Mouse (Mus musculus): ENCODE data around the gene Slit3. TPM values are rescaled to one million over a fixed set of nuclear protein-coding genes. Genes with fewer than 3 reads are reported as not detected.

Gene Slit3
- polyA plus RNA-seq, 1 experiment from 2014 or later = 3.5 TPM

GRCm38 (mm10) chr11:35372410-35372809 is 251.4 kb downstream of the Slit3 start:
- H3K4me1 ChIP-seq (ENCODE audit: control insufficient read depth, insufficient read depth, low read length) = no peaks in the 10 kb centered on the region
- 93% methylated on average over 3 of the region's 3 CpGs for whole genome bisulfite sequencing
- H3K27ac ChIP-seq (replicated peaks; ENCODE audit: low read depth, low read length) = no peak overlapping the region
- no peak overlapping the region for H3K4me3 ChIP-seq (replicated peaks; ENCODE audit: low read depth, low read length)
- no peak for ATAC-seq (ENCODE audit: low FRiP score, low TSS enrichment)
- peaks cover 67% of the 10 kb centered on the region for H3K27me3 ChIP-seq (ENCODE audit: control insufficient read depth, insufficient read depth, low read length)
- H3K36me3 ChIP-seq (ENCODE audit: control insufficient read depth, insufficient read depth, low read length) = no peaks in the 10 kb centered on the region
- no peak overlapping the region for H3K4me2 ChIP-seq (ENCODE audit: low read length)
- H3K9me3 ChIP-seq (ENCODE audit: control insufficient read depth, low read length) = no peaks in the 10 kb centered on the region; the same call in 1 of the 2 replicates
- no peak for DNase-seq
- no peak overlapping the region for H3K9ac ChIP-seq (replicated peaks; ENCODE audit: low read length)

GRCm38 (mm10) chr11:35375072-35375471 is 254.0 kb downstream of the Slit3 start:
- DNase-seq (no peak), ATAC-seq (ENCODE audit: low FRiP score, low TSS enrichment) (no peak)
- 69% methylated on average over 4 of the region's 4 CpGs for WGBS
- Histone ChIP-seq H3K9ac (replicated peaks; ENCODE audit: low read length) (no peak overlapping the region), H3K36me3 (ENCODE audit: control insufficient read depth, insufficient read depth, low read length) (no peaks in the 10 kb centered on the region), H3K4me1 (ENCODE audit: control insufficient read depth, insufficient read depth, low read length) (no peaks in the 10 kb centered on the region), H3K9me3 (ENCODE audit: control insufficient read depth, low read length) (no peaks in the 10 kb centered on the region), H3K4me3 (replicated peaks; ENCODE audit: low read depth, low read length) (no peak overlapping the region), H3K27me3 (ENCODE audit: control insufficient read depth, insufficient read depth, low read length) (peaks cover 55% of the 10 kb centered on the region), H3K4me2 (ENCODE audit: low read length) (no peak overlapping the region), H3K27ac (replicated peaks; ENCODE audit: low read depth, low read length) (no peak overlapping the region)

DNA sequence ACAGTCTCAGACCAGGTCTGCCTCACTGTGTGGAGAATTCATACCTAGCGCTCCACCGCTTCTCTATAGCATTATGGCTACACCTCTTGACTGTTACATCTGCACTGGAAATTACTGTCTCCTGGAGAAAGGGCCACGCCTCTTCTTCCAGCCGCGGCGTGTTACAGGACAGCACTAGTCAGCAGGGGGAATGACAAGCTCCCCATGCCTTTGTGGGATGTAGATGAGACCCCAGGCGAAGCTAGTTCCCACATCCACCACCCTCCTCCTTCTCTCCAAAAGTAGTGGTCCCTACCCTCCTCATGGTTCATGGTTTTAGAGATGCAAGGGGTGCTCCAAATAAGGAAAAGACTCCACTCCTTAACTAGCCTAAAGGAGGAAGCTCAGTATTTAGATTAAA is 257.8 kb downstream of the Slit3 start:
- H3K27me3 ChIP-seq (ENCODE audit: control insufficient read depth, insufficient read depth, low read length) = peaks cover 48% of the 10 kb centered on the region
- H3K27ac ChIP-seq (replicated peaks; ENCODE audit: low read depth, low read length) = no peak overlapping the region
- H3K9me3 ChIP-seq (ENCODE audit: control insufficient read depth, low read length) = no peaks in the 10 kb centered on the region
- H3K9ac ChIP-seq (replicated peaks; ENCODE audit: low read length) = no peak overlapping the region
- no peak overlapping the region for H3K4me2 ChIP-seq (ENCODE audit: low read length)
- WGBS = 76% methylated on average over 7 of the region's 7 CpGs
- no peaks in the 10 kb centered on the region for H3K4me1 ChIP-seq (ENCODE audit: control insufficient read depth, insufficient read depth, low read length)
- no peaks in the 10 kb centered on the region for H3K36me3 ChIP-seq (ENCODE audit: control insufficient read depth, insufficient read depth, low read length)
- ATAC-seq (ENCODE audit: low FRiP score, low TSS enrichment) (no peak), DNase-seq (no peak)
- no peak overlapping the region for H3K4me3 ChIP-seq (replicated peaks; ENCODE audit: low read depth, low read length)

- DNase-seq (no peak), ATAC-seq (ENCODE audit: low FRiP score, low TSS enrichment) (no peak)
- WGBS = 88% methylated on average over 7 of the region's 7 CpGs
- H3K36me3 ChIP-seq (ENCODE audit: control insufficient read depth, insufficient read depth, low read length) = no peaks in the 10 kb centered on the region
- no peaks in the 10 kb centered on the region for H3K9me3 ChIP-seq (ENCODE audit: control insufficient read depth, low read length)
- H3K4me2 ChIP-seq (ENCODE audit: low read length) = no peak overlapping the region
- no peak overlapping the region for H3K4me3 ChIP-seq (replicated peaks; ENCODE audit: low read depth, low read length)
- H3K9ac ChIP-seq (replicated peaks; ENCODE audit: low read length) = no peak overlapping the region
- H3K27ac ChIP-seq (replicated peaks; ENCODE audit: low read depth, low read length) = no peak overlapping the region
- H3K4me1 ChIP-seq (ENCODE audit: control insufficient read depth, insufficient read depth, low read length) = no peaks in the 10 kb centered on the region
- peaks cover 52% of the 10 kb centered on the region for H3K27me3 ChIP-seq (ENCODE audit: control insufficient read depth, insufficient read depth, low read length)
Measured at GRCm38 (mm10) chr11:35379407-35379806, 258.4 kb downstream of the Slit3 start.

DNA sequence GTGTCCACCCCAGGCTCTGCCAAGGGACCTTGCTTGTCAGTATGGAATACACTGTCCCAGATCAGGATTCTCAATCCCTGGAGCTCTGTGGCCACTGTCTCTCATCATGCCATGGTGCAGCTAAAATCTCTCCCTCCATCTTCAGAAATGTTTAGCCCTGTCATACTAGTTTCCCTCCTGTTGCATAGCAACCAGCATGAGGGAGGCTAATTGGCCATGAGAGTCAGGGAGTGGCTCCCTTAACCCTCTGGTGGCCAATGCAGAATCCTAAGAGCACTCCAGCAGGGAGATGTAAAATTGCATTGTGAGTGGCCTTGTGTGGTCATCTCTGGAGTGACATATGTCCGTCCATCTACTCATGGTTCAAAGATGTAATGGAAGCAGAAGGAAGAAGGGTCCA is 259.7 kb downstream of the Slit3 start:
- ATAC-seq (ENCODE audit: low FRiP score, low TSS enrichment) (no peak), DNase-seq (no peak)
- H3K4me2 ChIP-seq (ENCODE audit: low read length) = no peak overlapping the region
- peaks cover 50% of the 10 kb centered on the region for H3K27me3 ChIP-seq (ENCODE audit: control insufficient read depth, insufficient read depth, low read length)
- H3K4me3 ChIP-seq (replicated peaks; ENCODE audit: low read depth, low read length) = no peak overlapping the region
- no peak overlapping the region for H3K27ac ChIP-seq (replicated peaks; ENCODE audit: low read depth, low read length)
- no peaks in the 10 kb centered on the region for H3K9me3 ChIP-seq (ENCODE audit: control insufficient read depth, low read length)
- H3K36me3 ChIP-seq (ENCODE audit: control insufficient read depth, insufficient read depth, low read length) = no peaks in the 10 kb centered on the region
- 78% methylated on average over 1 of the region's 1 CpGs for WGBS
- no peaks in the 10 kb centered on the region for H3K4me1 ChIP-seq (ENCODE audit: control insufficient read depth, insufficient read depth, low read length)
- H3K9ac ChIP-seq (replicated peaks; ENCODE audit: low read length) = no peak overlapping the region

DNA sequence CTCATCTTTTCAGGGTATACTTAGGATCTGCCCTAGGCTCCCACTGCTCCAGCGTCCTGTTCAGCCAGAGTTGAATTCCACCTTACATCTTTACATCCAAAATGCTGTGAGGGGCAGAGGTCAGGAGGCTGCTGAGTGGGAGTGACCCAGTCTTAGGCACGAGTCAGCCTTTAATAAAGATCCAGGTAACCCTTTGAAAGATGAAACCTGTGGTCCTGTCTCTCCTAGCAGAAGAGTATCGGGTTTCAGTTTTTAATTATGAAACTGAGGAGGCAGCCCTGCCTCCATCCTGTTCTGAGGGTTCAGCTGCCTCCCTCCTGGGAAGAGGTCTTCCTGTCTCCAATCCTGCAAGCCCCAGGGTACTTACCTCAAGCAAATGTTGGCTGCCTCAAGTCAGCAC is 264.4 kb downstream of the Slit3 start:
- ATAC-seq (ENCODE audit: low FRiP score, low TSS enrichment) (no peak), DNase-seq (no peak)
- Histone ChIP-seq H3K9ac (replicated peaks; ENCODE audit: low read length) (no peak overlapping the region), H3K36me3 (ENCODE audit: control insufficient read depth, insufficient read depth, low read length) (no peaks in the 10 kb centered on the region), H3K4me2 (ENCODE audit: low read length) (no peak overlapping the region), H3K27ac (replicated peaks; ENCODE audit: low read depth, low read length) (no peak overlapping the region), H3K4me3 (replicated peaks; ENCODE audit: low read depth, low read length) (no peak overlapping the region), H3K4me1 (ENCODE audit: control insufficient read depth, insufficient read depth, low read length) (no peaks in the 10 kb centered on the region), H3K27me3 (ENCODE audit: control insufficient read depth, insufficient read depth, low read length) (peaks cover 23% of the 10 kb centered on the region), H3K9me3 (ENCODE audit: control insufficient read depth, low read length) (no peaks in the 10 kb centered on the region)
- 34% methylated on average over 3 of the region's 3 CpGs for WGBS

GRCm38 (mm10) chr11:35387826-35388225 is 266.8 kb downstream of the Slit3 start:
- Histone ChIP-seq H3K27ac (replicated peaks; ENCODE audit: low read depth, low read length) (no peak overlapping the region), H3K36me3 (ENCODE audit: control insufficient read depth, insufficient read depth, low read length) (no peaks in the 10 kb centered on the region), H3K9me3 (ENCODE audit: control insufficient read depth, low read length) (no peaks in the 10 kb centered on the region), H3K9ac (replicated peaks; ENCODE audit: low read length) (no peak overlapping the region), H3K4me3 (replicated peaks; ENCODE audit: low read depth, low read length) (no peak overlapping the region), H3K27me3 (ENCODE audit: control insufficient read depth, insufficient read depth, low read length) (peaks cover 15% of the 10 kb centered on the region), H3K4me2 (ENCODE audit: low read length) (no peak overlapping the region), H3K4me1 (ENCODE audit: control insufficient read depth, insufficient read depth, low read length) (no peaks in the 10 kb centered on the region)
- DNase-seq (no peak), ATAC-seq (ENCODE audit: low FRiP score, low TSS enrichment) (no peak)
- 83% methylated on average over 10 of the region's 10 CpGs for WGBS

DNA sequence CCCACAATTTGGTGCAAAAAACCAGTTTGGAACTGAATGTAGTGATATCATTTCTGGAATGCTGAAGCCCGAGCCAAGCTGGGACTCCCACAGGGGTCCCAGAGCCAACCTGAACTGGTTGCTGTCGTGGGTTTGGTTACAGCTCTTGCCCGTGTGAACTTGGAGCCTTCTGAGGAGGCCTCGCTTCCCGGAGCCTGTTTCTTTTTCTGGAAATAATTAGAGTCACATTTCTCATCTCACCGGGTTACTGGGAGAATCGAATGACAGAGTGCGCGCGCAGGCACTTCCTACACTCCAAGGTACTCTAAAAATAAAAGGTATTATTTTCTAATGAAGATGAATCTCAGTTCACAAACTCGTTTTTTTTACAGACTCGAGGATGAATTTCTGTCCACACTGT is 267.4 kb downstream of the Slit3 start:
- DNase-seq (no peak), ATAC-seq (ENCODE audit: low FRiP score, low TSS enrichment) (no peak)
- Histone ChIP-seq H3K27ac (replicated peaks; ENCODE audit: low read depth, low read length) (no peak overlapping the region), H3K4me2 (ENCODE audit: low read length) (no peak overlapping the region), H3K27me3 (ENCODE audit: control insufficient read depth, insufficient read depth, low read length) (peaks cover 12% of the 10 kb centered on the region), H3K9me3 (ENCODE audit: control insufficient read depth, low read length) (no peaks in the 10 kb centered on the region), H3K4me1 (ENCODE audit: control insufficient read depth, insufficient read depth, low read length) (no peaks in the 10 kb centered on the region), H3K9ac (replicated peaks; ENCODE audit: low read length) (no peak overlapping the region), H3K4me3 (replicated peaks; ENCODE audit: low read depth, low read length) (no peak overlapping the region), H3K36me3 (ENCODE audit: control insufficient read depth, insufficient read depth, low read length) (no peaks in the 10 kb centered on the region)
- WGBS = 82% methylated on average over 12 of the region's 12 CpGs

GRCm38 (mm10) chr11:35389341-35389740 is 268.3 kb downstream of the Slit3 start:
- Histone ChIP-seq H3K4me2 (ENCODE audit: low read length) (no peak overlapping the region), H3K9me3 (ENCODE audit: control insufficient read depth, low read length) (no peaks in the 10 kb centered on the region), H3K36me3 (ENCODE audit: control insufficient read depth, insufficient read depth, low read length) (no peaks in the 10 kb centered on the region), H3K4me1 (ENCODE audit: control insufficient read depth, insufficient read depth, low read length) (no peaks in the 10 kb centered on the region), H3K27me3 (ENCODE audit: control insufficient read depth, insufficient read depth, low read length) (peaks cover 5% of the 10 kb centered on the region; the same call in 1 of the 2 replicates), H3K9ac (replicated peaks; ENCODE audit: low read length) (no peak overlapping the region), H3K27ac (replicated peaks; ENCODE audit: low read depth, low read length) (no peak overlapping the region), H3K4me3 (replicated peaks; ENCODE audit: low read depth, low read length) (no peak overlapping the region)
- DNase-seq (no peak), ATAC-seq (ENCODE audit: low FRiP score, low TSS enrichment) (no peak)
- 85% methylated on average over 7 of the region's 7 CpGs for WGBS

All from midbrain, embryonic 14.5 days (tissue).